Mouse (Mus musculus) neural tube, embryonic 11.5 days (tissue): ENCODE measurements around the gene Hoxb1. TPM values are rescaled to one million over a fixed set of nuclear protein-coding genes. Genes with fewer than 3 reads are reported as not detected.
A peak's percentile ranks its signal among the peaks of the same experiment; 100 is the strongest.

Source experiments
- ATAC-seq: fragments of 200-750 bp; cut with Nextera tagmentation; 2 replicates; pipeline ENCODE4 v1.8.0; 2017; ENCODE audit warnings: moderate number of reproducible peaks, mild to moderate bottlenecking, moderate TSS enrichment, moderate library complexity; ENCODE audit not compliant: insufficient read depth, low FRiP score, low TSS enrichment
- DNase-seq: peaks from one replicate; pipeline ENCODE4 v3.0.0-alpha.2; 2015; ENCODE audit warnings: low spot score
- H3K27ac ChIP-seq: fragments of 300-500 bp; sonication (generic); 2 replicates; pipeline ENCODE4 v1.5.1; 2014; ENCODE audit warnings: low read depth, mild to moderate bottlenecking, low read length
- H3K27me3 ChIP-seq: fragments of 300-500 bp; sonication (generic); 2 replicates; pipeline ENCODE4 v1.6.1; 2014; ENCODE audit warnings: mild to moderate bottlenecking, low read length, mixed read lengths; ENCODE audit not compliant: control insufficient read depth, insufficient read depth
- H3K36me3 ChIP-seq: fragments of 300-500 bp; sonication (generic); 2 replicates; pipeline ENCODE4 v1.6.1; 2014; ENCODE audit warnings: mild to moderate bottlenecking, low read length, moderate library complexity, mixed read lengths; ENCODE audit not compliant: control insufficient read depth, insufficient read depth
- H3K4me1 ChIP-seq: fragments of 300-500 bp; sonication (generic); 2 replicates; pipeline ENCODE4 v1.6.1; 2014; ENCODE audit warnings: low read length, mixed read lengths; ENCODE audit not compliant: control insufficient read depth, insufficient read depth
- H3K4me2 ChIP-seq: fragments of 300-500 bp; sonication (generic); 2 replicates; pipeline ENCODE4 v1.6.1; 2014; ENCODE audit warnings: low read depth, mild to moderate bottlenecking, moderate library complexity
- H3K4me3 ChIP-seq: fragments of 300-500 bp; sonication (generic); 2 replicates; pipeline ENCODE4 v1.5.1; 2014; ENCODE audit warnings: low read depth, low read length
- H3K9ac ChIP-seq: fragments of 300-500 bp; sonication (generic); 2 replicates; pipeline ENCODE4 v1.6.1; 2014; ENCODE audit warnings: mild to moderate bottlenecking, low read length
- H3K9me3 ChIP-seq: fragments of 300-500 bp; sonication (generic); 2 replicates; pipeline ENCODE4 v1.6.1; 2016; ENCODE audit warnings: low read length; ENCODE audit not compliant: control insufficient read depth
- WGBS: fragments of 180-500 bp; shearing (Covaris S2); extraction: QIAGEN DNeasy Blood & Tissue Kit; methylation state at CpG from one replicate; pipeline ENCODE4 v1.1.7; 2014; 5-methylcytosine and 5-hydroxymethylcytosine counted together
- polyA plus RNA-seq: library from polyadenylated mRNA; unstranded; fragments of >200 nt; fragmentation: Nextera tagmentation; extraction: Ambion mirVana; gene quantifications from 2 replicates; pipeline ENCODE4 v1.2.1, GENCODE M21; 2014

Gene Hoxb1
- polyA plus RNA-seq, 1 experiment from 2014 or later = 17.2 TPM

DNA sequence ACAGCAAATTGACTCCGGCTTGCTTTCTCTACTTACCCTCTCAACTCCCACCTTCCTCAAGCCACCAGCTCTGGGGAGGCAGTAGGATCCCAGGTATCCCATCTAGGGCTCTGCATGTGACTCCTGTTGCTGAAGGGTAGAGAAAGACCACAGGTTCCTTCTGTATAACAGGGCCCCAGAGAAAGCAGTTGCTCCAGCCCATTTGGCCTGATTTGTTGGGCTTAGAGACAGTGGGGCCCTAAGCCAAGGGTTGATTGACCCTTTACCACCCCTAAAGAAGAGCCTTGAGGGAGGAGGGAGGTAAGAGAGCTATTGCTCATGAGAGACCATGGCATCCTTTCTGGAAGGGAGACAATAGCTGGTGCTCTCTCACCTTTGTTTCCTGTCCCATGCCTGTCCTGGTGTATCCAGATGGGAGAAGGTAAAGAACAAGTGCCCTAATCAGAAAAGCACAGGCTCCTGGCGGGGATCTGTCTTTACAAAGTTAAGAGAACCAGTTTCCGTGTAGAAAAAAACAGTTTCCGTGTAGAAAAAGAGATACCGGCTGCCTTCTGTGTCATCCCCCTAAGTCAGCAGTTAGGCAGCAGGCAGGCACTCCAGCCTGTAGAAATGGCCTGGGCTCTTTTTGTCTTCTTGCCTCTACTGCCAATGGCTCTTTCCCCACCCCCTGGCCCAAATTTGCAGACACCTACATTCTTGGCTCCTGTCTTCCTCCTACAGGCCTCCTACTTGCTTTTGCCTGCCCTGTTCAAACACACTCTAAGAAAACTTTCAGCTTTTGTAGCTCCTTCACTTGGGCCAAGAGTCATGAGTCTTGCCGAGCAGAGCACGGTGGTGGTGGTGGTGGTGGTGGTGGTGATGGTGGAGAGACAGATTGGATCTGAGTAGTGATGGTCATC, 26.3 kb upstream of the Hoxb1 start:
- peaks cover 3% of the 10 kb centered on the region; the same call in 1 of the 2 replicates for H3K36me3 ChIP-seq
- peaks cover 85% of the 10 kb centered on the region for H3K4me1 ChIP-seq
- H3K27ac ChIP-seq = peak overlapping the region; percentile 100
- DNase-seq (peak; percentile 54), ATAC-seq (no peak)
- peak overlapping the region; percentile 60 for H3K4me3 ChIP-seq
- 9% methylated on average over 7 of the region's 7 CpGs for WGBS
- H3K9ac ChIP-seq = peak overlapping the region; percentile 100
- H3K27me3 ChIP-seq = no peaks in the 10 kb centered on the region
- no peaks in the 10 kb centered on the region for H3K9me3 ChIP-seq
- peak overlapping the region; percentile 100 for H3K4me2 ChIP-seq

DNA sequence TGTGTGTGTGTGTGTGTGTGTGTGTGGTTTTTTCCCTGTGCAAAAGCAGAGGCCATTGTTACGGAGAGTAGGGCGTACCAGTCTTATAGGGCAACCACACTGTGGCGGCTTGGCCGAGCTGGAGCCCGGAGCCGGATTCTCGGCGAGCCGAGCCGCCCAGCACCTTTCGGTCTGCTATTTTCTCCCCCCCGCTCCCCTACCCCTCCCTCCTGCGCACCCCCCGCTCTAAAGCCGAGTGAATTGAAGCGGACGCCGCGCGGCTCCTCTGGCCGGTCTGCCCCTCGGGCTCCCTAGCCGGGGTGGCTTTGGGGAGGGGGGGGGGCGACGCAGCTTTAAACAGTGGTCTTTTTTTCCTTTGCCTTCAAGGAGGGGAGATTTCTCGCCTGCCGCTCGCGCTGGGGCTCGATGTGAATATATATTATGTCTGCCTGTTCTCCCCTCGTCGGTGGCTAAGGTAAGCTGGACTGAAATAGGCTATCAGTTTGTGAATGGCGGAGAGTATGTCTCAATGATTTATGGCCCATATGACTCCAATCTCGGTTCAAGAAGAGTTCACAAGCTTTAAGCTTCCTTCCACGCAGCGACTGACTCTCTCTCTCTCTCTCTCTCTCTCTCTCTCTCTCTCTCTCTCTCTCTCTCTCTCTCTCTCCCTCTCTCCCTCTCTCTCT, 24.7 kb upstream of the Hoxb1 start:
- Histone ChIP-seq H3K4me1 (peaks cover 86% of the 10 kb centered on the region), H3K27me3 (no peaks in the 10 kb centered on the region), H3K36me3 (peaks cover under 1% of the 10 kb centered on the region), H3K9me3 (no peaks in the 10 kb centered on the region), H3K4me2 (peak overlapping the region; percentile 100), H3K9ac (peak overlapping the region; percentile 100), H3K27ac (peak overlapping the region; percentile 100), H3K4me3 (peak overlapping the region; percentile 60)
- peak; percentile 88 for DNase-seq
- WGBS = 0% methylated on average over 34 of the region's 36 CpGs
- ATAC-seq = peak; percentile 76

DNA sequence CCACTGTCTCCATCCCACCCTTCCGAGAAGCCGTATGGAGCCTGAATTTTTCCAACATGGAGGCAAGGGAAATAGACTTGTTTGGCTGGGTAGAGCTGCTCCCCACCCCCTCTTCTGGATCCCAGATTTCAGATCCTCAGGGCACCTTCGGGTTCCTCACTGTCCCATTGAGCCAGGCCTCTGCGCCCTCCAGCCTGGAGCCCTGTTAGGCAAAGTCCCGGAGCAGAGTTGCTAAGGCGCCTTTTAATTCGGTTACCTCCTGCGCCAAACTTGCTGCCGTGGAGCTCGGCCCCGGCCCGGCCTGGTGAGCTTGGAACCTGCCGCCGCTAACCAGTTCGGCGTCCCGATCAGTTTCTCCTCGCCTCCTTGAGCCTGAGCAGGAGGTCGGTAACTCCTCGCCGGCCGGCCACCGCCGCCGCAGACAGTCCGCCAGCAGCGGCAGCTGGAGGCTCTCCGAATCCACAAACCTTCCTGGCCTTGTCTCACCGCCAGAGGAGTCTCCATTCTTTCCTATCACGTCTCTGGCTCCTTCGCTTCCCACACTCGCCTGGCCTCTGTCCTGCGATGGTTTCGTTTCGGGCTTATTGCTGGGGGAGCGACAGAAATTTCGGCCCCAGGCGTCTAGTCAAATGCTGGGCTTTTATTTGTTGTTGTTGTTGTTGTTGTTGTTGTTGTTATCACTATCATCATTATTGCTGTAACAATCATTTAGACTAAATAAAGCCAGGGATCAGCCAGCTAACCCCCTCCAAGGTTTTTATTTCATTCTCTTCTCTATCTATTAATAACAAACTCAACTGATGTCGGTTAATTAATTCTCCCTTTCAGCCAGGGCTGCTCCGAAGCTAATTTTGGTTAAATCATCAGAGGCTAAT, 23.6 kb upstream of the Hoxb1 start:
- Histone ChIP-seq H3K4me3 (peak overlapping the region; percentile 60), H3K27me3 (no peaks in the 10 kb centered on the region), H3K9me3 (no peaks in the 10 kb centered on the region), H3K4me2 (peak overlapping the region; percentile 100), H3K9ac (peak overlapping the region; percentile 99), H3K27ac (peak overlapping the region; percentile 100), H3K4me1 (peaks cover 86% of the 10 kb centered on the region), H3K36me3 (peaks cover 5% of the 10 kb centered on the region)
- 1% methylated on average over 40 of the region's 40 CpGs for WGBS
- ATAC-seq (no peak), DNase-seq (peak; percentile 59)

DNA sequence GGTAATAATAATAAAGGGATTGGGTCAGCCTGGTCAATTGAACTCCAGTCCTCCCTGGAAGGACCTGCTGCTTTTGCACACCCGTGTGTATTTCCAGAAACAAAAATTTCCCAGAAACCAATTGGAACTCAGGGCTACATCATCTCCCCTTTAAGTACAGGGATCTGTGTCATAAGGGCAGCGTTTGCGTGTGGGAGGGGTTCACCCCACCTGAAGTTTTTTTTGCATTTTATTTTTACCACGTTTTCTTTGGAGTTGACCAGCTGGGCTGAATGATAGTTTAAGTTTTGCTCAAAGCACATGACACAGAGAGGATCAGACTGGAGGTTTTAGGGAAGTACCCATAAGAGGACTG, 23.0 kb upstream of the Hoxb1 start:
- Histone ChIP-seq H3K4me3 (peak overlapping the region; percentile 60), H3K4me2 (peak overlapping the region; percentile 100), H3K27ac (peak overlapping the region; percentile 100), H3K27me3 (no peaks in the 10 kb centered on the region), H3K36me3 (peaks cover 5% of the 10 kb centered on the region), H3K9me3 (no peaks in the 10 kb centered on the region), H3K4me1 (peaks cover 83% of the 10 kb centered on the region), H3K9ac (peak overlapping the region; percentile 99)
- peak; percentile 39 for DNase-seq
- no peak for ATAC-seq
- WGBS = 1% methylated on average over 4 of the region's 4 CpGs

DNA sequence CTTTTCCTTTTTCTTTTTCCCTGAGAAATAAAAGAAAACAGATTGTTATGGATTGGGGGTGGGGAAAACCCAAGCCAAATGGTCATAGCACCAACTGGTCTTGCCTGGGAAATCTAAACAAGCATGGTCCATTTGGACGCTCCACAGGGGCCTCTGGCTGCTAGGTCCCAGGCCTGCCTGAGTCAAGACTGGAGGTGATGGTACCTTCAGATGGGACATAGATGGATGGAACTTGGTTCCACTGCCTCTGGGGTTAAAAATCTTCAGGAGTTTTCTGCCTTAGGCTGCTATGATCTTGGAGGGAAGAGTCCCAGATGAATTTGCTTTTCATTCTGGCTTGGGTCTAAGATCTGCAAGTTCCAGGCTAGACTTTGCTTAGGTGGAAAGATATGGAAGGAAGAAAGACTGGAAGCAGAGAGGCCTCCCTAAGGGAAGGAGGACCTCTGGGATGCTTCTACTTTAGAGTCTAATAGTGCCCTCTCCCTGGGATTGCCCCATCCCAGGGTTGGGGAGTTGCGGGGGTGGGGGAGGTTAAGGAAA, 22.3 kb upstream of the Hoxb1 start:
- H3K4me3 ChIP-seq = peak overlapping the region; percentile 60
- DNase-seq (peak; percentile 63), ATAC-seq (no peak)
- H3K27me3 ChIP-seq = no peaks in the 10 kb centered on the region
- peaks cover 5% of the 10 kb centered on the region for H3K36me3 ChIP-seq
- H3K27ac ChIP-seq = peak overlapping the region; percentile 100
- H3K4me1 ChIP-seq = peaks cover 80% of the 10 kb centered on the region
- H3K9ac ChIP-seq = peak overlapping the region; percentile 99
- 11% methylated on average over 2 of the region's 2 CpGs for WGBS
- peak overlapping the region; percentile 100 for H3K4me2 ChIP-seq
- no peaks in the 10 kb centered on the region for H3K9me3 ChIP-seq

DNA sequence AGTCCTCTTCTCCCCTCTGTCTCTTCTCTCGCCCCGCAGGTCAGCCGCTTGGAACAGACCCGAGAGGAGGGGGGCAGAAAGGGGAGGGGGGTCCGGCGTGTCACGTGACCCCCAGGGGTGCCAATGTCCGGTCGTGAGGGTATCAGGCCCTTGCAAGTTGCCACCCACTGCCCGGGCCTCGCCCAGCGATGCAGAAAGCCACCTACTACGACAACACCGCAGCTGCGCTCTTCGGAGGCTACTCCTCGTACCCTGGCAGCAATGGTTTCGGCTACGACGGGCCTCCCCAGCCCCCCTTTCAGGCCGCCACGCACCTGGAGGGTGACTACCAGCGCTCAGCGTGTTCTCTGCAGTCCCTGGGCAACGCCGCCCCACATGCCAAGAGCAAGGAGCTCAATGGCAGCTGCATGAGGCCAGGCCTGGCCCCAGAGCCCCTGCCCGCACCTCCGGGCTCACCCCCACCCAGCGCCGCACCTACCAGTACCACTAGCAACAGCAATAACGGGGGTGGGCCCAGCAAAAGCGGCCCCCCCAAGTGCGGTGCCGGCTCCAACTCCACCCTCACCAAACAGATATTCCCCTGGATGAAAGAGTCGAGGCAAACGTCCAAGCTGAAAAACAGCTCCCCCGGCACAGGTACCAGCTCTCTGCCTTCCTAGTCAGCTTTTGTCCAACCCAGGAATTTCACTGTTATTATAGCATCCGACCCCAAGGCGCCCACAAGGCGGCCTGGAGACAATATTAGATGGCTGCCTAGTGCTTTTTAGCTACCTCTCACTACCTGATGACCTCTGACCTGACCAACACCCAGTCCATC, 21.3 kb upstream of the Hoxb1 start:
- H3K4me3 ChIP-seq = peak overlapping the region; percentile 41
- ATAC-seq (no peak), DNase-seq (peak; percentile 84)
- peaks cover 5% of the 10 kb centered on the region for H3K36me3 ChIP-seq
- 4% methylated on average over 40 of the region's 40 CpGs for WGBS
- H3K27ac ChIP-seq = peak overlapping the region; percentile 100
- peak overlapping the region; percentile 99 for H3K9ac ChIP-seq
- H3K27me3 ChIP-seq = no peaks in the 10 kb centered on the region
- peaks cover 77% of the 10 kb centered on the region for H3K4me1 ChIP-seq
- H3K4me2 ChIP-seq = peak overlapping the region; percentile 100
- H3K9me3 ChIP-seq = no peaks in the 10 kb centered on the region

DNA sequence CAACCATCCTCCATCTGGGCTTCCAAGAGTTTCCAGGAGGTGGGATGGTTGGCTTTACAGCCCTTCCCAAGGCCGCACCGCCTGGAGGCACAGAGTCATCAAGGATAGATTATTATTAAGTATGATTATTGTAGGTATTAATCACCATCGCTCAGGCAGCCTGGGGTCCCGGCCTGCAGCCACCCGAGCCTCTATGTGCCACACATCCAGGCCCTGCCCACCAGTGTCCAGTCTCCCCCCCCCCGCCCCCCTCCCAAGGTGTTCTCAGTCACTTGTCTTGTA, 20.7 kb upstream of the Hoxb1 start:
- no peaks in the 10 kb centered on the region for H3K27me3 ChIP-seq

More for the DNA sequence above, 20.7 kb upstream of the Hoxb1 start:
- Histone ChIP-seq H3K27ac (peak overlapping the region; percentile 100), H3K4me2 (peak overlapping the region; percentile 100), H3K4me3 (peak overlapping the region; percentile 41), H3K9me3 (no peaks in the 10 kb centered on the region), H3K4me1 (peaks cover 76% of the 10 kb centered on the region), H3K9ac (peak overlapping the region; percentile 99), H3K36me3 (peaks cover 5% of the 10 kb centered on the region)
- DNase-seq = peak; percentile 76
- ATAC-seq = no peak
- WGBS = 2% methylated on average over 6 of the region's 6 CpGs
